Mouse (Mus musculus) cerebellum, adult 2 months (tissue): ENCODE data around the gene Fam213b.

Experiments
- CTCF ChIP-seq: fragments of 200-500 bp; IDR thresholded peaks from 2 replicates; pipeline ENCODE4 v1.5.1; 2011; ENCODE audit warnings: low read depth, mild to moderate bottlenecking, control low read depth, low read length, moderate library complexity, borderline replicate concordance; ENCODE audit not compliant: insufficient read depth
- POLR2A ChIP-seq: fragments of 200-500 bp; IDR thresholded peaks from 2 replicates; pipeline ENCODE4 v1.6.1; 2011; ENCODE audit warnings: low read length, control low read depth, borderline replicate concordance; ENCODE audit not compliant: insufficient read depth

- TF ChIP-seq POLR2A (no peak), CTCF (no peak)
Measured at GRCm38 (mm10) chr4:154913845-154914244, 14.9 kb upstream of the Fam213b start.
